Mouse (Mus musculus) kidney, embryonic 16.5 days (tissue): ENCODE measurements around the gene Klk5. TPM values are rescaled to one million over a fixed set of nuclear protein-coding genes. Genes with fewer than 3 reads are reported as not detected.

Experiments used
- ATAC-seq: fragments of 200-750 bp; cut with Nextera tagmentation; 2 replicates; pipeline ENCODE4 v1.8.0; 2017; ENCODE audit warnings: moderate TSS enrichment; ENCODE audit not compliant: low FRiP score, low TSS enrichment
- H3K27ac ChIP-seq: fragments of 300-500 bp; sonication (generic); 2 replicates; pipeline ENCODE4 v1.5.1; 2014; ENCODE audit warnings: low read length
- H3K27me3 ChIP-seq: fragments of 300-500 bp; sonication (generic); 2 replicates; pipeline ENCODE4 v1.6.1; 2014; ENCODE audit warnings: low read length, control low read depth, mixed read lengths; ENCODE audit not compliant: insufficient read depth
- H3K36me3 ChIP-seq: fragments of 300-500 bp; sonication (generic); 2 replicates; pipeline ENCODE4 v1.6.1; 2014; ENCODE audit warnings: low read length, control low read depth, mixed read lengths; ENCODE audit not compliant: insufficient read depth
- H3K4me1 ChIP-seq: fragments of 300-500 bp; sonication (generic); 2 replicates; pipeline ENCODE4 v1.6.1; 2014; ENCODE audit warnings: low read length, control low read depth, mixed read lengths; ENCODE audit not compliant: insufficient read depth
- H3K4me2 ChIP-seq: fragments of 300-500 bp; sonication (generic); replicated peaks from 2 replicates; pipeline ENCODE4 v1.6.1; 2014; ENCODE audit warnings: low read depth, low read length
- H3K4me3 ChIP-seq: fragments of 300-500 bp; sonication (generic); 2 replicates; pipeline ENCODE4 v1.5.1; 2014; ENCODE audit warnings: mild to moderate bottlenecking, low read length
- H3K9ac ChIP-seq: fragments of 300-500 bp; sonication (generic); replicated peaks from 2 replicates; pipeline ENCODE4 v1.6.1; 2014; ENCODE audit warnings: low read length
- H3K9me3 ChIP-seq: fragments of 300-500 bp; sonication (generic); 2 replicates; pipeline ENCODE4 v1.6.1; 2016; ENCODE audit warnings: low read length, control low read depth
- WGBS: fragments of 180-500 bp; shearing (Covaris S2); extraction: QIAGEN DNeasy Blood & Tissue Kit; methylation state at CpG from one replicate; pipeline ENCODE4 v1.1.7; 2014; 5-methylcytosine and 5-hydroxymethylcytosine counted together
- polyA plus RNA-seq: library from polyadenylated mRNA; unstranded; fragments of >200 nt; fragmentation: Nextera tagmentation; extraction: Ambion mirVana; gene quantifications from 2 replicates; pipeline ENCODE4 v1.2.1, GENCODE M21; 2015

Gene Klk5
- polyA plus RNA-seq, 1 experiment from 2014 or later: not detected

GRCm38 (mm10) chr7:43873237-43873636 is 31.5 kb downstream of the Klk5 start:
- no peak overlapping the region for H3K27ac ChIP-seq
- 10% methylated on average over 10 of the region's 10 CpGs for WGBS
- H3K9me3 ChIP-seq: 0 out of 2 replicates have a peak, but pooled peaks cover under 1% of the 10 kb centered on the region
- H3K4me3 ChIP-seq: no peak overlapping the region
- H3K27me3 ChIP-seq: no peaks in the 10 kb centered on the region
- H3K36me3 ChIP-seq: no peaks in the 10 kb centered on the region
- 0 out of 2 replicates have a peak, but pooled peaks have one; percentile 37 for ATAC-seq
- H3K4me1 ChIP-seq: peaks cover 7% of the 10 kb centered on the region; the same call in 1 of the 2 replicates
- no peak overlapping the region for H3K9ac ChIP-seq
- no peak overlapping the region for H3K4me2 ChIP-seq

DNA sequence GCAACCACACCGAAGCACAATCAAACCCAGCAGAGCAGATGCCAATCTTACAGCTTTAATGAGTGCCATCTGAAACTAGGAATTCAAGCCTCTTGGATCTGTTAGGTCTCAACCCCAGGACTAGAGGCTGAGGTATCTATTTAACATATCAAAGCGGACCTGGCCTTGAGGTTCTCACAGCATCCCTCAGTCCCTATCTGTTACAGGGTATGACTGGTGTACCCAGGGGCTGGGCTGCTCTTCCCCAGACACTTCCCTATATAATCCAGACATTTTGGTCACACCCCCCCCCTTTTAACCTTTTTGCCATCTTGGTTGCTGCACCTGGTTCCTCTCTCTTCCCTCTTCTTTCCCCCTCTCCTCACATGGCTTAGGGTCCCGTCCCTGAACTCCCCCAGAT is 31.9 kb downstream of the Klk5 start:
- H3K4me2 ChIP-seq: no peak overlapping the region
- H3K4me3 ChIP-seq: no peak overlapping the region
- no peak overlapping the region for H3K27ac ChIP-seq
- no peaks in the 10 kb centered on the region for H3K27me3 ChIP-seq
- 0 out of 2 replicates have a peak, but pooled peaks cover 2% of the 10 kb centered on the region for H3K9me3 ChIP-seq
- no peaks in the 10 kb centered on the region for H3K36me3 ChIP-seq
- WGBS: 59% methylated on average over 3 of the region's 3 CpGs
- peaks cover 7% of the 10 kb centered on the region; the same call in 1 of the 2 replicates for H3K4me1 ChIP-seq
- no peak overlapping the region for H3K9ac ChIP-seq
- ATAC-seq: no peak

DNA sequence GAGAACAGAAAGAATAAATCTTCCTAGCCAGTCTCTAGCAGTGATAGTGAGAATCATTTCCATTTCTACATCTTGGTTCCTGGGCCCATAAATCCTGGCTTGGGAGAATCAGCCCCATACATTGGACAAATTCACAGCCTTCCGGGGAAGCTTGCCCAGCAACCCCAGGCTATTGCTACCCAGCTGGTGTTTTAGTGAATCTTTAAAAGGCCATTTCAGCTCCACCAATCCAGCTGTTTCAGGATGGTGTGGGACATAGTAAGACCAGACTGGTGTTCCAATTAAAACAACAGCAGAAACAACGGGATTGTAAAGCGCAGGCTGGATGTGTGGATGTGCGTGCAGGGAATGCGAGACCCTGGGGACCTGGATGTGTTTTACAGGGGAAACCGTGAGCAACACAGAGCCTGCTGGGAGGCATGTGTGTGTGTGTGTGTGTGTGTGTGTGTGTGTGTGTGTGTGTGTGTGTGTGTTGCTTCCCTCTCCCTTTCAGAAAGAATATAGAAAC is 33.2 kb downstream of the Klk5 start:
- no peak for ATAC-seq
- no peak overlapping the region for H3K4me2 ChIP-seq
- 54% methylated on average over 6 of the region's 6 CpGs for WGBS

GRCm38 (mm10) chr7:43876444-43876843 is 34.7 kb downstream of the Klk5 start:
- no peaks in the 10 kb centered on the region for H3K4me1 ChIP-seq
- peak; percentile 37; the same call in 1 of the 2 replicates for ATAC-seq
- no peak overlapping the region for H3K27ac ChIP-seq
- 0 out of 2 replicates have a peak, but pooled peaks cover 2% of the 10 kb centered on the region for H3K9me3 ChIP-seq
- no peak overlapping the region for H3K4me3 ChIP-seq
- no peak overlapping the region for H3K4me2 ChIP-seq
- no peak overlapping the region for H3K9ac ChIP-seq
- H3K36me3 ChIP-seq: no peaks in the 10 kb centered on the region
- 74% methylated on average over 4 of the region's 4 CpGs for WGBS
- H3K27me3 ChIP-seq: 0 out of 2 replicates have a peak, but pooled peaks cover under 1% of the 10 kb centered on the region

More for the DNA sequence above, 33.2 kb downstream of the Klk5 start:
- Histone ChIP-seq H3K9ac (no peak overlapping the region), H3K4me1 (peaks cover 4% of the 10 kb centered on the region; the same call in 1 of the 2 replicates), H3K36me3 (no peaks in the 10 kb centered on the region), H3K27me3 (no peaks in the 10 kb centered on the region), H3K27ac (no peak overlapping the region), H3K9me3 (0 out of 2 replicates have a peak, but pooled peaks cover 2% of the 10 kb centered on the region), H3K4me3 (no peak overlapping the region)

DNA sequence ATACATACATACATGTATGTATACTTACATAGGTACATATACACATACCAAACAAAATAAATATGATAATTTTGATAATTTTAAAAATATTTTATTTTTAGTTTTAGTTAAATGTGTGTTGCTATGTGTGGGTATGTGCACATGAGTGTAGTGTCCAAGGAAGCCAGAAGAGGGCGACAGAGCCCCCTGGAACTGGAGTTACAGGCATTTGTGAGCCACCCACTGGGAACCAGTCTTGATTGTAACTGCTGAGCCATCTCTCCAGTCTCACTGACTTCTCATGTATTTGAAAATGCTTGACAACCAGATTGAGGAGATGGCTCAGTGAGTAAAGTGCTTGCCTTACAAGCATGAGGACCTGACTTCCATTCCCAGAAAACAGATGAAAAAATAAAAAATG is 36.5 kb downstream of the Klk5 start:
- 50% methylated on average over 1 of the region's 1 CpGs for WGBS

DNA sequence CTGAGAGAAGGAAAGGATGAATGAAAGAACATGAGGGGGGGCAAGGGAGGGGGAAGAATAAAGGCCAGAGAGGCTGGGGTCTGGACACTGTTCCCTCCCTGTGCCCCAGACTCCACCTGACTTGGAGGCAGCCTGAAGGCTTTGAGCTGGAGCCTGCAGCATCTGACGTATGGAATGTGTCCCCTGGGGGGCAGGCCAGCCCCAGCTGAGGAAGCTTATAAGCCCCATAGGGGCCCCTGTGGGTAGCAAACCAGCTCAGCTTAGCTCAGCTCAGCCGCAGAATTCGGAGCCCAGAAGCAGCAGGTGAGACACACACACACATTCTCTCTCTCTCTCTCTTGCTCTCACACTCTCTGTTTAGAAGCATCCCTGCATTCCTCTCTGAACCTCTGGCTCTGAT is 39.1 kb downstream of the Klk5 start, which contains the start of gene Klk4:
TSS of gene Klk4 (plus strand) at position 249 of the 400 bp plus-strand sequence.
- H3K9ac ChIP-seq: no peak within 1 kb of the TSS
- no peak for ATAC-seq
- WGBS: 11% methylated on average over 3 of the region's 3 CpGs
- 0 out of 2 replicates have a peak, but pooled peaks cover 2% of the 10 kb centered on the region for H3K9me3 ChIP-seq
- 0 out of 2 replicates have a peak, but pooled peaks cover 5% of the 10 kb centered on the region for H3K4me1 ChIP-seq
- no peak within 1 kb of the TSS for H3K27ac ChIP-seq
- no peak within 1 kb of the TSS for H3K4me3 ChIP-seq
- no peaks in the 10 kb centered on the region for H3K36me3 ChIP-seq
- peaks cover 7% of the 10 kb centered on the region; the same call in 1 of the 2 replicates for H3K27me3 ChIP-seq
- no peak within 1 kb of the TSS for H3K4me2 ChIP-seq

More for the DNA sequence above, 36.5 kb downstream of the Klk5 start:
- H3K4me2 ChIP-seq: no peak overlapping the region
- H3K9me3 ChIP-seq: 0 out of 2 replicates have a peak, but pooled peaks cover 2% of the 10 kb centered on the region
- 0 out of 2 replicates have a peak, but pooled peaks cover 4% of the 10 kb centered on the region for H3K27me3 ChIP-seq
- no peak overlapping the region for H3K4me3 ChIP-seq
- no peaks in the 10 kb centered on the region for H3K36me3 ChIP-seq
- no peak for ATAC-seq
- H3K4me1 ChIP-seq: 0 out of 2 replicates have a peak, but pooled peaks cover 3% of the 10 kb centered on the region
- H3K27ac ChIP-seq: no peak overlapping the region
- H3K9ac ChIP-seq: no peak overlapping the region

DNA sequence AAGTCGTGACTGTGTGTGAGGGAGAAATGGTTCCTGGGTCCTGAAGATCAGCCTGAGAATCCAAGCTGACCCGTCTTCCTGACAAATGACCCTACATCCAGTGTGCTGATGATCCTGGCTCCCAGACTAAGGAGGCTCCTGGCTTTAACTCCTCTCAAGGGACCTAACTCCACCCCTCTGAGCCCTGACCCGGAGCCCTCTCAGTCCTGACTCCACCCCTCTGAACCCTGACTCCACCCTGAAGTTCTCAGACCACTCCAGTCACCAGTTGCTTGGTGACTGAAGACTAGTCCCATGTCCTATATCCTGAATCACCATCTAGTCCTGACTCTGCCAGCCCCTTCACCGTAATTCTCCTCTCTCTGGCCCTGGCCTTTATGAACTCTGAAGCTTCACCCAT is 40.6 kb downstream of the Klk5 start:
- no peak overlapping the region for H3K4me2 ChIP-seq
- no peak for ATAC-seq
- 0 out of 2 replicates have a peak, but pooled peaks cover 5% of the 10 kb centered on the region for H3K4me1 ChIP-seq
- H3K9ac ChIP-seq: no peak overlapping the region
- H3K36me3 ChIP-seq: no peaks in the 10 kb centered on the region
- H3K27ac ChIP-seq: no peak overlapping the region
- H3K27me3 ChIP-seq: peaks cover 7% of the 10 kb centered on the region; the same call in 1 of the 2 replicates
- H3K9me3 ChIP-seq: 0 out of 2 replicates have a peak, but pooled peaks cover 2% of the 10 kb centered on the region
- WGBS: 16% methylated on average over 4 of the region's 4 CpGs
- no peak overlapping the region for H3K4me3 ChIP-seq

- Histone ChIP-seq H3K27ac (no peak overlapping the region), H3K36me3 (no peaks in the 10 kb centered on the region), H3K9me3 (0 out of 2 replicates have a peak, but pooled peaks cover 2% of the 10 kb centered on the region), H3K9ac (no peak overlapping the region), H3K4me2 (no peak overlapping the region), H3K4me3 (no peak overlapping the region), H3K4me1 (0 out of 2 replicates have a peak, but pooled peaks cover 5% of the 10 kb centered on the region), H3K27me3 (peaks cover 7% of the 10 kb centered on the region; the same call in 1 of the 2 replicates)
- no peak for ATAC-seq
- 17% methylated on average over 4 of the region's 4 CpGs for WGBS
Measured at GRCm38 (mm10) chr7:43882811-43883210, 41.0 kb downstream of the Klk5 start.

- WGBS: 9% methylated on average over 14 of the region's 14 CpGs
- Histone ChIP-seq H3K27ac (no peak overlapping the region), H3K9ac (no peak overlapping the region), H3K4me2 (peak overlapping the region; percentile 46), H3K27me3 (peaks cover 7% of the 10 kb centered on the region; the same call in 1 of the 2 replicates), H3K4me3 (no peak overlapping the region), H3K36me3 (no peaks in the 10 kb centered on the region), H3K4me1 (0 out of 2 replicates have a peak, but pooled peaks cover 5% of the 10 kb centered on the region), H3K9me3 (no peaks in the 10 kb centered on the region)
- ATAC-seq: peak; percentile 29; the same call in 1 of the 2 replicates
Measured at GRCm38 (mm10) chr7:43883547-43883946, 41.8 kb downstream of the Klk5 start.

DNA sequence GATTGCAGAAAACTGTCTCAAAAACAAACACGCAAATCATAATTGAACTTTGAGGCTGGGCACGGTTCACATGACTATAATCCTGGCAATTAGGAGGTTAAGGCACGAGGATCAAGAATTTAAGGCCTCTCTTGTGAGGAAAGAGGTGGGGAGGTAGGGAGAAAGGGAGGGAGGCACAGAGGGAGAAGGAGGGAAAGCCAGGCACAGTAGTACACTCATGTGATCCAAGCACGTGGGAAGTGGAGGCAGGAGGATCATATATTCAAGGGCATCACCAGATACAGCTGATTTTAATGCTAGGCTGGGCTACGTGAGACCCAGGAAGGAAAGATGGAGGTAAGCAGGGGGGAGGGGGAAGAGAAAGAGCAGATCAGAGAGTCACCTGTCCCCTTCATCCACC is 49.6 kb downstream of the Klk5 start:
- H3K4me1 ChIP-seq: no peaks in the 10 kb centered on the region
- H3K9me3 ChIP-seq: no peaks in the 10 kb centered on the region
- H3K36me3 ChIP-seq: no peaks in the 10 kb centered on the region
- H3K4me2 ChIP-seq: no peak overlapping the region
- ATAC-seq: no peak
- no peaks in the 10 kb centered on the region for H3K27me3 ChIP-seq
- 61% methylated on average over 5 of the region's 5 CpGs for WGBS
- H3K27ac ChIP-seq: no peak overlapping the region
- no peak overlapping the region for H3K9ac ChIP-seq
- no peak overlapping the region for H3K4me3 ChIP-seq
